Comparison of ENCODE assay signal across 25 mouse cellular contexts in the genomic region with DNA sequence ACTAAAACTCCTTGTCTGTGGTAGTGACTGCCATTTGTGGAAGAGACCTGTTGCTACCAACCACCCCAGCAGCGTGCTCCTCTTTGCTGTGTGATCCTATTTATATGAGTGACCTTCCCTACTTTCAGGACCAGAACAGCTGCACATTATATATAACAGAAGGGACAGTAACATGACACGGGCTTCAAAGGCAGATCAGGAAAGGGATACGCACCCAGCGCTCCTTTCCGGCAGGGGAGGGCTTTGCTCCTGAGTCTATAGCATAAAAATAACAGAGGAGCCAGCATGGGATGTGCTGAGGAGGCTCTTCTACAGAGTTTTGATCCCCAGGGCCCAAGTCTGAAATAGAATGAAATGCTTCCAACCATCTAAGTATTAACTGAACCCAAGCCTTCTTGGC.
DNase-seq lines count a peak whose midpoint lies in the region; ATAC-seq and TF ChIP-seq lines count a peak whose summit lies in the region.
"Had no signal": no experiment of that assay in that cellular context is flagged by ENCODE, and none has a peak within 500 bp of the region (broad histone marks: within the 10 kb centered on the region; RNA-seq: fewer than 3 reads in every experiment).

No protein-coding gene starts in this region.

- no peaks in the 10 kb centered on the region for H3K36me3 ChIP-seq in embryonic facial prominence, embryonic 14.5 days (ENCODE audit: control insufficient read depth, insufficient read depth, low read length)
- no peaks in the 10 kb centered on the region for H3K36me3 ChIP-seq in myocyte (ENCODE audit: control insufficient read depth, insufficient read depth)
- no peaks in the 10 kb centered on the region for H3K36me3 ChIP-seq in midbrain, postnatal 0 days (ENCODE audit: insufficient read depth, low read length)
- H3K36me3 ChIP-seq: embryonic facial prominence, embryonic 12.5 days; forebrain, embryonic 12.5 days; heart, embryonic 15.5 days; hindbrain, embryonic 10.5 days; intestine, embryonic 15.5 days had no signal

- TF ChIP-seq POLR2A in myocyte (IDR thresholded peaks at IDR 0.05; ENCODE audit: insufficient read length, low read depth), result no peak

- peak overlapping the region; percentile 89 for H3K27ac ChIP-seq in gastrocnemius, adult 2 months
- no peak overlapping the region for H3K27ac ChIP-seq in embryonic facial prominence, embryonic 14.5 days (replicated peaks; ENCODE audit: low read depth, low read length)
- H3K27ac ChIP-seq in midbrain, postnatal 0 days (ENCODE audit: low read depth, low read length), result no peak overlapping the region
- H3K27ac ChIP-seq: embryonic facial prominence, embryonic 12.5 days; forebrain, embryonic 12.5 days; heart, adult 2 months; heart, embryonic 15.5 days; hindbrain, embryonic 10.5 days; hindbrain, embryonic 14.5 days; intestine, embryonic 15.5 days had no signal

- H3K4me1 ChIP-seq in embryonic facial prominence, embryonic 14.5 days (ENCODE audit: control insufficient read depth, insufficient read depth, low read length), result no peaks in the 10 kb centered on the region
- H3K4me1 ChIP-seq in midbrain, postnatal 0 days (ENCODE audit: insufficient read depth, low read length), result no peaks in the 10 kb centered on the region
- H3K4me1 ChIP-seq: embryonic facial prominence, embryonic 12.5 days; forebrain, embryonic 12.5 days; heart, embryonic 15.5 days; hindbrain, embryonic 10.5 days; intestine, embryonic 15.5 days had no signal

- ATAC-seq in embryonic facial prominence, embryonic 14.5 days (ENCODE audit: low read depth), result peak; percentile 71
- no peak for ATAC-seq in midbrain, postnatal 0 days (ENCODE audit: low FRiP score)
- ATAC-seq: activated CD4-positive, CD25-positive, alpha-beta regulatory T cell, adult 4 months; forebrain, embryonic 16.5 days; intestine, embryonic 15.5 days; Patski had no signal

- no peak overlapping the region; the same call in 1 of the 2 replicates for H3K4me3 ChIP-seq in gastrocnemius, adult 2 months
- no peak overlapping the region for H3K4me3 ChIP-seq in embryonic facial prominence, embryonic 14.5 days (ENCODE audit: low read depth, low read length)
- no peak overlapping the region for H3K4me3 ChIP-seq in myocyte
- H3K4me3 ChIP-seq in midbrain, postnatal 0 days (ENCODE audit: low read depth, low read length), result no peak overlapping the region
- H3K4me3 ChIP-seq: embryonic facial prominence, embryonic 12.5 days; forebrain, embryonic 12.5 days; heart, adult 2 months; heart, embryonic 15.5 days; hindbrain, embryonic 10.5 days; intestine, embryonic 15.5 days had no signal

- no peak overlapping the region for H3K4me2 ChIP-seq in embryonic facial prominence, embryonic 14.5 days (ENCODE audit: low read depth, low read length)
- H3K4me2 ChIP-seq in myocyte (ENCODE audit: low read depth), result peak overlapping the region; percentile 25
- no peak overlapping the region for H3K4me2 ChIP-seq in midbrain, postnatal 0 days (ENCODE audit: low read depth, low read length, poor library complexity, severe bottlenecking)
- H3K4me2 ChIP-seq: embryonic facial prominence, embryonic 12.5 days; forebrain, embryonic 12.5 days; heart, embryonic 11.5 days; heart, embryonic 15.5 days; hindbrain, embryonic 14.5 days; intestine, embryonic 15.5 days had no signal

- no peak overlapping the region for H3ac ChIP-seq in myocyte (ENCODE audit: control insufficient read depth, insufficient read length)

- H3K9ac ChIP-seq in embryonic facial prominence, embryonic 14.5 days (ENCODE audit: low read depth, low read length), result no peak overlapping the region
- H3K9ac ChIP-seq in midbrain, postnatal 0 days (replicated peaks; ENCODE audit: low read length, poor library complexity, severe bottlenecking), result no peak overlapping the region
- H3K9ac ChIP-seq: embryonic facial prominence, embryonic 12.5 days; forebrain, embryonic 12.5 days; heart, embryonic 15.5 days; hindbrain, embryonic 14.5 days; intestine, embryonic 15.5 days had no signal

- TF ChIP-seq CTCF in gastrocnemius, adult 2 months (IDR thresholded peaks at IDR 0.05), result no peak
- no peak for TF ChIP-seq CTCF in midbrain, postnatal 0 days (IDR thresholded peaks at IDR 0.05)

- 60% methylated on average over 5 of the region's 5 CpGs for WGBS in embryonic facial prominence, embryonic 14.5 days
- WGBS in midbrain, postnatal 0 days, result 79% methylated on average over 5 of the region's 5 CpGs

- H3K9me3 ChIP-seq in embryonic facial prominence, embryonic 14.5 days (ENCODE audit: control insufficient read depth, low read length), result no peaks in the 10 kb centered on the region
- no peaks in the 10 kb centered on the region for H3K9me3 ChIP-seq in midbrain, postnatal 0 days (ENCODE audit: low read length)
- H3K9me3 ChIP-seq: embryonic facial prominence, embryonic 12.5 days; forebrain, embryonic 12.5 days; heart, embryonic 15.5 days; hindbrain, embryonic 10.5 days; intestine, embryonic 15.5 days had no signal

- H3K27me3 ChIP-seq in embryonic facial prominence, embryonic 14.5 days (replicated peaks; ENCODE audit: control insufficient read depth, insufficient read depth, low read length), result no peaks in the 10 kb centered on the region
- no peaks in the 10 kb centered on the region for H3K27me3 ChIP-seq in myocyte (ENCODE audit: control insufficient read depth, insufficient read depth, insufficient read length)
- H3K27me3 ChIP-seq in midbrain, postnatal 0 days (ENCODE audit: insufficient read depth, low read length), result no peaks in the 10 kb centered on the region
- H3K27me3 ChIP-seq: CH12.LX; embryonic facial prominence, embryonic 12.5 days; forebrain, embryonic 12.5 days; heart, embryonic 15.5 days; intestine, embryonic 15.5 days had no signal

- DNase-seq in gastrocnemius, adult 2 months, result peak; percentile 77
- DNase-seq in gastrocnemius, postnatal 10 days, result no peak
- peak; percentile 64 for DNase-seq in embryonic facial prominence, embryonic 14.5 days (ENCODE audit: low spot score)
- peak; percentile 12 to 17 for DNase-seq in gastrocnemius, postnatal 36 days
- DNase-seq in midbrain, postnatal 0 days (ENCODE audit: low spot score), result no peak
- DNase-seq in right cerebral cortex, postnatal 4 days, result no peak
- DNase-seq: adrenal gland, adult 2 months; adrenal gland, postnatal 25 days; cerebellum, adult 18-20 months; cerebellum, adult 9-11 months; cerebellum, postnatal 36 days; heart, adult 2 months; heart, postnatal 14 days had no signal

- intact Hi-C loops in gastrocnemius, adult 2 months (cut with DNase I), result loop anchor here (10.0 kb wide), 1 partner anchor 173 kb away; no protein-coding TSS in a partner anchor
- intact Hi-C loops in gastrocnemius, postnatal 36 days (cut with DNase I), result loop anchor here (10.0 kb wide), 1 partner anchor 163 kb away; a partner anchor contains a TSS

- H3K79me2 ChIP-seq in myocyte (ENCODE audit: control insufficient read depth, insufficient read depth), result no peaks in the 10 kb centered on the region

TF ChIP-seq in myocyte, 11 proteins besides CTCF, POLR2A, EP300 and RAD21:
- peak in 2 of 3 experiments; percentile 43 to 69 for TF ChIP-seq MYOD1 (IDR thresholded peaks at IDR 0.05; ENCODE audit: control insufficient read depth in 1 of 3, insufficient read length in 2 of 3, low read depth in 2 of 3)
- no peak for TF ChIP-seq USF1 (IDR thresholded peaks at IDR 0.05; ENCODE audit: low read depth)
- no peak for TF ChIP-seq REST (IDR thresholded peaks at IDR 0.05; ENCODE audit: insufficient read depth, insufficient read length)
- TF ChIP-seq MAX (IDR thresholded peaks at IDR 0.05; ENCODE audit: low read depth), result no peak
- peak; percentile 8 for TF ChIP-seq TCF12 (IDR thresholded peaks at IDR 0.05; ENCODE audit: insufficient read depth, poor library complexity, severe bottlenecking)
- TF ChIP-seq TCF3 (IDR thresholded peaks at IDR 0.05; ENCODE audit: insufficient read length, low read depth), result no peak
- no peak for TF ChIP-seq POLR2AphosphoS2 (IDR thresholded peaks at IDR 0.05; ENCODE audit: insufficient read length, low read depth)
- peak in 2 of 3 experiments; percentile 4 to 85 for TF ChIP-seq MYOG (IDR thresholded peaks at IDR 0.05; ENCODE audit: control insufficient read depth in 1 of 3, insufficient read depth in 1 of 3, insufficient read length in 2 of 3, low read depth in 2 of 3)
- TF ChIP-seq SRF (IDR thresholded peaks at IDR 0.05; ENCODE audit: control insufficient read depth, insufficient read length, low read depth), result no peak
- no peak for TF ChIP-seq CEBPB (IDR thresholded peaks at IDR 0.05; ENCODE audit: insufficient read depth, poor library complexity, severe bottlenecking)
- TF ChIP-seq E2F4 (IDR thresholded peaks at IDR 0.05; ENCODE audit: insufficient read depth), result no peak

Comparison
In these comparisons a context has a peak if more than half of its experiments do, and no peak if none do; other contexts are left out.
1. DNase-seq: peak in gastrocnemius, adult 2 months (single experiment), embryonic facial prominence, embryonic 14.5 days (single experiment) and gastrocnemius, postnatal 36 days (2 of 2); none in gastrocnemius, postnatal 10 days (single experiment), midbrain, postnatal 0 days (single experiment) and right cerebral cortex, postnatal 4 days (single experiment).